Mouse (Mus musculus): ENCODE data around the gene Nbr1.

GRCm38 (mm10) chr11:101588868-101589267 lies 36.9 kb downstream of the Nbr1 start:
- TF ChIP-seq POLR2A (IDR thresholded peaks at IDR 0.05; ENCODE audit: borderline replicate concordance, insufficient read depth, low read length) (no peak), CTCF (IDR thresholded peaks at IDR 0.05; ENCODE audit: borderline replicate concordance, insufficient read depth, low read depth, low read length) (no peak)

Measured in cerebellum, adult 2 months (tissue).